Mouse (Mus musculus): Measurements from ENCODE around the gene Mcm10. TPM values are rescaled to one million over a fixed set of nuclear protein-coding genes. Genes with fewer than 3 reads are reported as not detected.

Gene Mcm10
- total and polyA plus RNA-seq, 3 experiments = 48.7 to 118 (median 97.5) TPM

- peaks cover 2% of the 10 kb centered on the region; the same call in 1 of the 2 replicates for H3K4me1 ChIP-seq (ENCODE audit: insufficient read depth, low read depth, low read length)
- ATAC-seq (ENCODE audit: extremely low read depth, insufficient number of reproducible peaks, low FRiP score, poor library complexity, severe bottlenecking) (no peak), DNase-seq (ENCODE audit: low spot score) (no peak)
- TF ChIP-seq GATA2 (IDR thresholded peaks at IDR 0.05; ENCODE audit: borderline replicate concordance, low read depth, low read length) (no peak), POLR2AphosphoS5 (IDR thresholded peaks at IDR 0.05; ENCODE audit: insufficient replicate concordance, low read depth, low read length) (no peak), TAL1 (conservative IDR thresholded peaks at IDR 0.05; ENCODE audit: low read depth, low read length) (no peak), CTCF (IDR thresholded peaks at IDR 0.05; ENCODE audit: low read depth, low read length) (no peak), GATA1 (IDR thresholded peaks at IDR 0.05; ENCODE audit: borderline replicate concordance, low read length) (no peak)
- H3K4me3 ChIP-seq (ENCODE audit: low read depth, low read length) = no peak overlapping the region
- no peaks in the 10 kb centered on the region for H3K27me3 ChIP-seq (ENCODE audit: insufficient read depth, low read length)
- no peaks in the 10 kb centered on the region for H3K9me3 ChIP-seq (replicated peaks)
- peaks cover 79% of the 10 kb centered on the region for H3K36me3 ChIP-seq (replicated peaks)
These were observed 15.5 kb upstream of the Mcm10 start for GRCm38 (mm10) chr2:5028047-5028446.

DNA sequence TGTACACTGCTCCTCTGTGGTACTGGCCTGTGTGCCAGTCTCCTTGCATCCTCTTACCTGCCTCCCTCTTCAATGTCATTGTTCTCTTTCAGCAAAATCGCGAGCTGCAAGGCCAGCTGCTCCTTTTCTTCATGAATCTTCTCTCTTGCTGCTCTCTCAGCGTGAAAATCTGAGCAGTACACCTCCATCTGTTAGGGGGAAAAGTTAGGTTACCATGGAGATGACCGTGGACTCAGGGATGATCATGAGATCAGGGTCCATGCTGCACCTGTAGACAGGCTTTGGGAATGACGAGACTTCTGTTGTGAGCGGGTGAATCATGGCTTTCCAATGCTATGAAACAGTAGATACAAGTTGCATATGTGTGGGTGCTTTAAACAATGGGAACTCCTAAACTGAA lies 14.5 kb upstream of the Mcm10 start:
- TF ChIP-seq GATA2 (IDR thresholded peaks at IDR 0.05; ENCODE audit: borderline replicate concordance, low read depth, low read length) (no peak), GATA1 (IDR thresholded peaks at IDR 0.05; ENCODE audit: borderline replicate concordance, low read length) (no peak), CTCF (IDR thresholded peaks at IDR 0.05; ENCODE audit: low read depth, low read length) (no peak), TAL1 (conservative IDR thresholded peaks at IDR 0.05; ENCODE audit: low read depth, low read length) (no peak), POLR2AphosphoS5 (IDR thresholded peaks at IDR 0.05; ENCODE audit: insufficient replicate concordance, low read depth, low read length) (no peak)
- H3K36me3 ChIP-seq (replicated peaks) = peaks cover 79% of the 10 kb centered on the region
- H3K9me3 ChIP-seq (replicated peaks) = no peaks in the 10 kb centered on the region

GRCm38 (mm10) chr2:5025162-5025733 lies 12.7 kb upstream of the Mcm10 start:
- Histone ChIP-seq H3K4me1 (ENCODE audit: insufficient read depth, low read depth, low read length) (peaks cover 2% of the 10 kb centered on the region; the same call in 1 of the 2 replicates), H3K4me3 (ENCODE audit: low read depth, low read length) (no peak overlapping the region), H3K9me3 (replicated peaks) (no peaks in the 10 kb centered on the region), H3K36me3 (replicated peaks) (peaks cover 80% of the 10 kb centered on the region), H3K27me3 (ENCODE audit: insufficient read depth, low read length) (no peaks in the 10 kb centered on the region)
- TF ChIP-seq TAL1 (conservative IDR thresholded peaks at IDR 0.05; ENCODE audit: low read depth, low read length) (no peak), CTCF (IDR thresholded peaks at IDR 0.05; ENCODE audit: low read depth, low read length) (peak; percentile 31; the same call in 1 of the 2 replicates)
- ATAC-seq (ENCODE audit: extremely low read depth, insufficient number of reproducible peaks, low FRiP score, poor library complexity, severe bottlenecking) (no peak), DNase-seq (ENCODE audit: low spot score) (no peak)

More for the DNA sequence above, 14.5 kb upstream of the Mcm10 start:
- DNase-seq (ENCODE audit: low spot score) (no peak), ATAC-seq (ENCODE audit: extremely low read depth, insufficient number of reproducible peaks, low FRiP score, poor library complexity, severe bottlenecking) (no peak)
- no peaks in the 10 kb centered on the region for H3K27me3 ChIP-seq (ENCODE audit: insufficient read depth, low read length)
- H3K4me1 ChIP-seq (ENCODE audit: insufficient read depth, low read depth, low read length) = peaks cover 2% of the 10 kb centered on the region; the same call in 1 of the 2 replicates
- no peak overlapping the region for H3K4me3 ChIP-seq (ENCODE audit: low read depth, low read length)

DNA sequence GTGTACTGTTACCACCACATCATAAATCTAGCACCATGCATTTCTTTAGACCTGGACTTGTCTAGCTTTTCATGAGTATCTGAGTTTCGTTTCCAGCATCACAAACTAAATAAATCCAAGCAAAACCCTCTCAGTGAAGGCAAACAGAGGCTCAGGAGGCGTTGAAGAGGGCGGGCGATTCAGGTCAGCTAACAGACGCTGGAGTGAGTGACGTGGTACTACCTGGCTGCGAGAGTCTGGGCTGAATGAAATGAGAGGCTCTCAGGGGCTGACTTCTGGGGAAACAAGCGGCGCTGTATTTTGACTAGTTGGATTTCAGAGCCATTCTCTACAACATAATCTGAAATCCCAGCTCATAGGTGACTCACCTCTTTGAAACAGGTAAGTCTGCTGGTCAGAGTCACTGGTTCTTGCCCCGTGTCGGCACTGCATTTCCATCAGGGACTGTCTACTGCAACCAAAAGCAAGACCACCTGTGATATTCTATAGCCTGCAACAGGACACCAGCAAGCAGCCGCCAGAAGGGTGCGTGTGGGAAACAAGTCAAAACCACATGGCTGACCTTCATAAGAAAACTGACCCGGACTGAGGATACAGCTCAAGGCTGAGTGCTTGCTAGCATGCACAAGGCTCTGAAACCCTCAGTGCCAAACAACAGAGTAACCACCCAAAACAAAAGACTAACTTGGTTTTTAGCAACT lies 11.3 kb upstream of the Mcm10 start:
- H3K27me3 ChIP-seq (ENCODE audit: insufficient read depth, low read length) = no peaks in the 10 kb centered on the region
- H3K4me3 ChIP-seq (ENCODE audit: low read depth, low read length) = no peak overlapping the region
- no peak for ATAC-seq (ENCODE audit: extremely low read depth, insufficient number of reproducible peaks, low FRiP score, poor library complexity, severe bottlenecking)
- no peaks in the 10 kb centered on the region for H3K9me3 ChIP-seq (replicated peaks)
- no peak for DNase-seq (ENCODE audit: low spot score)
- peaks cover 80% of the 10 kb centered on the region for H3K36me3 ChIP-seq (replicated peaks)
- no peak for TF ChIP-seq POLR2AphosphoS5 (IDR thresholded peaks at IDR 0.05; ENCODE audit: insufficient replicate concordance, low read depth, low read length)
- no peak for TF ChIP-seq GATA2 (IDR thresholded peaks at IDR 0.05; ENCODE audit: borderline replicate concordance, low read depth, low read length)
- no peak for TF ChIP-seq TAL1 (conservative IDR thresholded peaks at IDR 0.05; ENCODE audit: low read depth, low read length)
- TF ChIP-seq GATA1 (IDR thresholded peaks at IDR 0.05; ENCODE audit: borderline replicate concordance, low read length) = no peak
- no peak for TF ChIP-seq CTCF (IDR thresholded peaks at IDR 0.05; ENCODE audit: low read depth, low read length)
- peaks cover 2% of the 10 kb centered on the region; the same call in 1 of the 2 replicates for H3K4me1 ChIP-seq (ENCODE audit: insufficient read depth, low read depth, low read length)

DNA sequence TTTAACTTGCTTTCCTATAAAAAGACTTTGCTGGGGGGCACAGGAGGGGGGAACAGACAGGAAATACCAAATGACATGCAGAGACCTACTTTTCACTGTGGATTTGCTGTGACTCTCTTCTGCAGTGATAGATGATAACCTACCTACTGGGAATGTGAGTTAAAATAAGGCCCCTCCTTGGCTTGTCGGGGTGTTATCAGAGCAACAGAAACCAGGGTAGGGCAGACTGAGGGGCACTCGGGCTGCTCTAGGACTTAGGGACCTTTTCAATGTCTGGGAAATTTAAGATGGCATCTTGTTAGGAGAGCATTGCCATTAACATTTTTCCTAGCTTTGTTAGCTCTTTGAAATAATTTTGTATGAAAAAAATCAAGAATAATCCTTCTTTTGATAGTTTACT lies 10.7 kb upstream of the Mcm10 start:
- Histone ChIP-seq H3K4me1 (ENCODE audit: insufficient read depth, low read depth, low read length) (peaks cover 2% of the 10 kb centered on the region; the same call in 1 of the 2 replicates), H3K36me3 (replicated peaks) (peaks cover 82% of the 10 kb centered on the region), H3K4me3 (ENCODE audit: low read depth, low read length) (no peak overlapping the region), H3K27me3 (ENCODE audit: insufficient read depth, low read length) (no peaks in the 10 kb centered on the region), H3K9me3 (replicated peaks) (no peaks in the 10 kb centered on the region)
- TF ChIP-seq CTCF (IDR thresholded peaks at IDR 0.05; ENCODE audit: low read depth, low read length) (no peak), GATA1 (IDR thresholded peaks at IDR 0.05; ENCODE audit: borderline replicate concordance, low read length) (no peak), POLR2AphosphoS5 (IDR thresholded peaks at IDR 0.05; ENCODE audit: insufficient replicate concordance, low read depth, low read length) (no peak), TAL1 (conservative IDR thresholded peaks at IDR 0.05; ENCODE audit: low read depth, low read length) (no peak), GATA2 (IDR thresholded peaks at IDR 0.05; ENCODE audit: borderline replicate concordance, low read depth, low read length) (no peak)
- ATAC-seq (ENCODE audit: extremely low read depth, insufficient number of reproducible peaks, low FRiP score, poor library complexity, severe bottlenecking) (no peak), DNase-seq (ENCODE audit: low spot score) (no peak)

DNA sequence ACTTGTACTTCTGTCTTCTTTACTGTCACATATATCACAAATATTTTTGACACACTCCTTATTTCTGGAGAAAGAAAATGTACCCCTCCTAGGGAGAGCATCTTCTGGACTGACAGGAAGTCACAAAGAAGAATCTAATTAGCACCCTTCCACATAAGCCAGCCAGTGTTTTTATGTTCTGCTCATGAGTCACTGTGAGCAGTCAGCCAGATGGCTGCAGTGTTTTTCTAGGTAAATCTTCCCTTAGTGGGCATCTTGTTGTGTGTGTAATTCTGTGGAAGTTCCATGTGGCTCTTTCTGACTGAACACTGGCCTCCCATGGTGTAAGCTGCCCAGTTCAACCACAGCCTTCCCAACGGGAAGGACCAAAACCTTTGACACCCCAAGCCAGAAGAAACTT lies 7.1 kb upstream of the Mcm10 start:
- no peak for TF ChIP-seq POLR2AphosphoS5 (IDR thresholded peaks at IDR 0.05; ENCODE audit: insufficient replicate concordance, low read depth, low read length)
- no peak for TF ChIP-seq TAL1 (conservative IDR thresholded peaks at IDR 0.05; ENCODE audit: low read depth, low read length)
- no peak for TF ChIP-seq CTCF (IDR thresholded peaks at IDR 0.05; ENCODE audit: low read depth, low read length)
- TF ChIP-seq GATA2 (IDR thresholded peaks at IDR 0.05; ENCODE audit: borderline replicate concordance, low read depth, low read length) = no peak
- Histone ChIP-seq H3K4me1 (ENCODE audit: insufficient read depth, low read depth, low read length) (peaks cover 4% of the 10 kb centered on the region; the same call in 1 of the 2 replicates), H3K9me3 (replicated peaks) (no peaks in the 10 kb centered on the region), H3K27me3 (ENCODE audit: insufficient read depth, low read length) (no peaks in the 10 kb centered on the region), H3K4me3 (ENCODE audit: low read depth, low read length) (no peak overlapping the region), H3K36me3 (replicated peaks) (peaks cover 61% of the 10 kb centered on the region)
- DNase-seq (ENCODE audit: low spot score) (no peak), ATAC-seq (ENCODE audit: extremely low read depth, insufficient number of reproducible peaks, low FRiP score, poor library complexity, severe bottlenecking) (no peak)

Data from G1E (cell line).